Mouse (Mus musculus) ovary, postnatal 10 days (tissue): ENCODE measurements around the gene Gm28551.
"Not testable (repeated sequence)": the region's sequence is repeated elsewhere in the genome, so short reads cannot be mapped to it uniquely, and the experiment has no call there.

Experiments
- DNase-seq: peaks from one replicate; pipeline ENCODE4 v3.0.0; 2022; ENCODE audit warnings: low spot score

Gene Gm28551

GRCm38 (mm10) chr1:53352327-53353261 is at the start of gene Gm28551, which contains the start of the genes Asdurf and Asnsd1:
Gene Gm28551 (minus strand): TSS chr1:53352667.
Gene Asdurf (minus strand): TSS chr1:53352619.
Gene Asnsd1 (minus strand): TSS chr1:53352752.
- peak; percentile 94 for DNase-seq

- not testable (repeated sequence) for DNase-seq
Measured at GRCm38 (mm10) chr1:53393936-53394760, 41.7 kb upstream of the Gm28551 start.

DNA sequence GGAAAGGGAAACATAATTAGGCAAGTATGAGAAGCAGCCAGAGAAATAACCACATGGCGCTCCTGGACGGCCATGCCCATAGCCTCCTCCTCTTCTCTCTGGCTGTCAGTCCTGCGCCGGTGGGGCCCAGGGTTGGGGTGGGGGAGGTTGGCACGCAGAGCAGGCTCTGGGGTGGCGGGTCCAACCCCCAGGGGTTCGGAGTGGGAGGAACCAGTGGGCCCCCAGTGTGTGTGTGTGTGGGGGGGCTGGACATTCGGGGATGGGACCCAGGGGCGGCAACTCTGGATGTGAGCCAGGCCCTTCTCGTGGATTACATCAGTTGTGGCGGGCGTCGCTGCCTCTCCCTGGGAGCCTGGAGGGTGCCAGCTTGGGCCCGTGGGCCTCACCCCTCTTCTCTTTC is 36.3 kb upstream of the Gm28551 start:
- DNase-seq = no peak

GRCm38 (mm10) chr1:53384085-53384688 is 31.7 kb upstream of the Gm28551 start:
- no peak for DNase-seq

DNA sequence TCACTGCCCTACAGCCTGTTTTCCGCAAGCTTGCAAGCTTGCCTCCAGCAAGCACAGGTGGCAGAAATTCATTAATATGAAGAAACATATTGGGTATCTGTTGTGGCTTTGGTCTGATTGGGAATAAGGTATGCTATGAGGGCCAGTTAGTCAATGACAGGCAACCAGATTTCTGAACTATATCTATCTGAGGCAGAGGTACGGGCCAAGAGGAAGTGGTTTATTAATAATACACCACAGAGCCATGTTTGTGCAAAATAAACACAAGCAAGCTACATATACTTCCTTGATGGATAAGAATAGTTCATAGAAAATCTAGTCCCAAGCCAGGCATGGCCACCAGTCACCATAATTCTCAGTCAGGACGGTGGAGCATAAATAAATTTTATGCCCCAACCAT is 25.3 kb upstream of the Gm28551 start:
- no peak for DNase-seq

DNA sequence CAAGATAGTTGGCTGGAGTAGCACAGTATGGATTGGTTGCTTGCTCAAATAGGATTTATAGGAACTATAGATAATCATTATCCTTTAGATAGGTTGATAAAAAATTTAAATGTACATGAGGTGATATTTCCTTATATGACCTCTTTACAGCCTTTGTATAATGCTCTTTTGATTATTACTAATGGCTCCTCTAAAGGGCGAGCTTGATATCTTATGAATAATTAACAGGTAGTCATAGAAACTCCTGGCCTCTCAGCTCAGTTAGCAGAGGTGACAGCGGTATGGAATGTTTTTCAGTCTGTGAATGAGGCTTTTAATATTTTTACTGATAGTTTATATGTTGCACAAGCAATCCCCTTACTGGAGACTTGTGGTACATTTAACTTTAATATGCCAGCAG is 23.5 kb upstream of the Gm28551 start:
- DNase-seq = not testable (repeated sequence)

DNA sequence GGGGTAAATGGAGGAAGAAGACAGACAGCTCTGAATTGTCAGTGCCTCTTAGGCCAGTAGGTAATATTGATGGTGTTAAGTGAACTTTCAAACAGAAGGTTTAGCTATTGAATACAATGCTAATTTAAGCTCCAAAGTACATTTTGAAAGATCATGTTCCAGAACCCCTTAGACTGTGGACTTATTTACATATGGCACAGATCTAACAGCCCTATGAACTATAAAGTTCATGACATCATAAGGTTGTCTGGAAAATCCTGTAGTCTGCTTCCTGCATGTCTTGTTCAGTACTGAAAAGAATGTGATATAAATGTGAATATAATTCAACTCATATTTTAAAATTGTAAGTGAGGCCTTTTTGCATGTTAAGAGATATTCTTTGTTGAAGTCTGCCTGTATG is 6.5 kb upstream of the Gm28551 start:
- DNase-seq = no peak

DNA sequence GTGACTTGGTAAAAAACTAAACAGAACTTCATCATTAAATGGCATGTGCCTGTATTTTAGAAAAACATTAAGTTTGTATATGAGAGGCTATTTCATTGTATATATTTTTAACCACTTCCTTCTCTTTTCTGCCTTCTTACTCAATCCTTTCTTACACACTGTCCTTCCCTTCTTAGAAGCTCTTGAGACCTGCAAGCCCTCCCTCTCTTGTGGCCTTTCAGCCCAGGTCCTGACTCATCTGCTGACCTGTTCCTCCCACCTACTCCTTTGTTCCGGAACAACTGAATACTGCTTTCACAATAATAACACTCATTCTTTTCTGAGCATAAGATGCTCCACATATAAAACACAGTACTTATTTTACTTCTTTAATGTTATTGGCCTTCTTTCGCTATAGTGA is 11.4 kb downstream of the Gm28551 start:
- no peak for DNase-seq

DNA sequence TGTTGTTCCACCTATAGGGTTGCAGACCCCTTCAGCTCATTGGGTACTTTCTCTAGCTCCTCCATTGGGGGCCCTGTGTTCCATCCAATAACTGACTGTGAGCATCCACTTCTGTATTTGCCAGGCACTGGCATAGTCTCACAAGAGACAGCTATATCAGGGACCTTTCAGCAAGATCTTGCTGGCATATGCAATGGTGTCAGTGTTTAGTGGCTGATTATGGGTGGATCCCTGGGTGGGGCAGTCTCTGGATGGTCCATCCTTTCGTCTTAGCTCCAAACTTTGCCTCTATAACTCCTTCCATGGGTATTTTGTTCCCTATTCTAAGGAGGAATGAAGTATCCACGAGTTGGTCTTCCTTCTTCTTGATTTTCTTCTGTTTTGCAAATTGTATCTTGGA is 15.1 kb downstream of the Gm28551 start:
- DNase-seq = not testable (repeated sequence)

DNA sequence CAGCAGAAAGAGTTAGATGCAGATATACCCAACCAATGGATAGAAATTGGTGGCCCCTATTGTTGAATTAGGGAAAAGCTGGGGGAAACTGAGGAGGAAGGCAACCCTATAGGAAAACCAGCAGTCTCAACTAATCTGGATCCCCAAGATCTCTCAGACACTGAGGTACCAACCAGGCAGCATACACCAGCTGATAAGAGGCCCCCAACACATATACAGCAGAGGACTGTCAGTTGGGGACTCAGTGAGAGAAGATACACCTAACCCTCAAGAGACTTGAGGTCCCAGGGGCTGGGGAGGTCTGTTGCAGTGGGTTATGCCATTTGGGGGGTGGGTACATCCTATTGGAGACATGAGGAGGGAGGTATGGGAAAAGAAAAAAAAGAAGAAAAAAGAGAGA is 17.0 kb downstream of the Gm28551 start:
- DNase-seq = no peak

DNA sequence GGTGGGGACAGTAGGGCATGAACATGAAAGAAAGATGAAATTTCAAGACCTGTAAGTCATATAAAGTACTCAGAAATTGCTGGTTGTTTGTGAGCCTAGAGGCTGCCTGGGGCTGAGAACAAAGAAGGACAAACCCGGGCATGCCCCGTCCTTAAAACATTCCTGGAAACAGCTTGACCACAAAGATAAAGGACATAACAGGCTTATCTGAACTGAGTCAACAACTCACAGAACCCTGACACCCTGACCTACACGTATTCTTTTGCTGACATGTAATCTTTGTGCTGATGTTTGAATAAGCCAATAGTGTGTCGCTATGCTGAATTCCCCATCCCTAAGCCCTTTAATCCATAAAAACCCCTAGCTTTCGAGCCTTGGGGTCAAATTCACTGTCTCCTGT is 18.9 kb downstream of the Gm28551 start:
- not testable (repeated sequence) for DNase-seq

- DNase-seq = no peak
Measured at GRCm38 (mm10) chr1:53324827-53325494, 27.5 kb downstream of the Gm28551 start.

DNA sequence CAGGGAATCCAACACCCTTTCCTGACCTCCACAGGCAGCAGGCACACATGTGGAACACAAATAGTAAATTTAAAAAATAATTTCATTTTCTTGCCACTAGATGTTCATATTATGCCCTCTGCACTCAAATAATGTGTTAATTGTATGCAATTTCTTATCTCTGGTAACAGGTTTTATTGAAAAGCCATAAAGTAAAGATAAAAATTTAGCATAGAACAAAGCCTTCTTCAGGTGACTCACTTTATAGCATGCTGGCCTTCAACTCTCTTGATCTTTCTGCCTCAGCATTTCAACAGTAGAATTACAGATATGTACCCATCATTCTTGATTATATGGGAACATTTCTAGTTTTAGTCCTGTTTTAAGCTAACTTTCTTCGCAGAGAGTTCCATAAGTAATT is 28.2 kb downstream of the Gm28551 start:
- DNase-seq = no peak

DNA sequence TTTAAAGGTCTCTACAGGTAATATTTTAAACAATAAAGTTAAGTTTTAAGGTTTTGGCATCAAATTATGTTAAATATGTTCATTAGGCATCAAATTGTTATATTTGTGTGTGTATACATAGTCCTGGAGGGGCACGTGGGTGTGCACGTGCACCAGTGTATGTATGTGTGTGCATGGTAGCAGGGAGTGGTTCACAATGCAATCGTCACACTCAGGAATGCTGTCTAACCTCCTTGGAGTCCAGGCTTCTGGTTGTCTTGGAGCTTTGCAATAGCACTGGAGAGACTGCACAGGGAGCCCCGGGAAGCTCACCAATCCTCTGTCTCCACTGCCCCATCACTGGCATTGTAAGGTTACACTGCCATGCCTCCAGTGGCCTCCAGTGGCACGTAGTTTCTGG is 29.2 kb downstream of the Gm28551 start:
- DNase-seq = no peak

- no peak for DNase-seq
Measured at GRCm38 (mm10) chr1:53321662-53322344, 30.7 kb downstream of the Gm28551 start.

- DNase-seq = peak; percentile 68
Measured at GRCm38 (mm10) chr1:53312989-53313967, 39.2 kb downstream of the Gm28551 start, which contains the start of gene Osgepl1. Gene Osgepl1 (plus strand): TSS chr1:53313624.

GRCm38 (mm10) chr1:53300506-53300905 is 52.0 kb downstream of the Gm28551 start:
- DNase-seq = no peak

DNA sequence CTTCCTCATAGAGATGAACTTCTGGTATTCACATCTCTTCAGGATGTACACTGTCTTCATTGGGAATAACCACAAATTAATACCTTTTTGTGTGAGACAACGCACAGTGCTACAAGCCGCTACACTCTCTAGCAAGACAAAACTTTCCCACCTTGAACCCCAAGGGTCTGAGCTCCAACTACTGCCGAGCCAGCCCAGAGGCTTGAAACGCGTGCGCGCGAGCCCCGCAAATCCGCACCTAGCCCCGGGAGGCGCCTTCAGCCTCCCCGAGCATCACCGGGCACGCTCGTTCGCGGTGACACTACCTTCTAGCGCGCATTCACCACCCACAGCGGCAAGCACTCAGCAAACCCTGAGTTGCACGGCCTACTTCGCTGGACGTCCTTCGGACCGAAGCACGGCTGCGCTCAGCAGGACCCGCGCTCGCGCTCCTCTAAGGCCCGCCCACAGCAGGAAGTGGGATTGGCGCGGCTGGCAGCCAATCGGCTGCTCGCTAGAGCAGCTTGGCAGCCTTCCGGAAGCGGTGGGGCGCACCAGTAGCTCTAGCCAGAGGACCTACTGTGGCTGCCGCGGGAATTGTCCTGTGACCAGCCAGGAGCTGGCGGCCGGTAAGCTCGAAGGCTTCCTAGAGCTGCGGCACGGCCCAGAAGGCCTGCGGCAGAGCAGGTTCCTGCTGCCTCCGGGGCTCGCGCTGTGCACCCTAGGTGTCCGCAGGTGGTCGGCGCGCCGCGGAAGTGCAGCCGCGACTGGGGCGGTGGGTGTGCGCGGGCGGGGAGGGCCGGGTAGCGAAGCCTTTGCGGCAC is 55.7 kb downstream of the Gm28551 start, which contains the start of the genes Pms1, Ormdl1 and Gm28778:
TSS of gene Pms1 (minus strand) at position 438 of the 803 bp plus-strand sequence.
TSS of gene Ormdl1 (plus strand) at position 515 of the 803 bp plus-strand sequence.
TSS of gene Gm28778 (plus strand) at position 531 of the 803 bp plus-strand sequence.
- DNase-seq = peak; percentile 93

GRCm38 (mm10) chr1:53291197-53291596 is 61.3 kb downstream of the Gm28551 start:
- DNase-seq = no peak
